In genomic region chr10:109643598-109643997, GRCm38 (mm10) we compare ENCODE assay signal across 22 mouse cellular contexts.
DNase-seq lines count a peak whose midpoint lies in the region; ATAC-seq and TF ChIP-seq lines count a peak whose summit lies in the region.
"Had no signal": no experiment of that assay in that cellular context is flagged by ENCODE, and none has a peak within 500 bp of the region (broad histone marks: within the 10 kb centered on the region; RNA-seq: fewer than 3 reads in every experiment).

No protein-coding gene starts in this region.

- H3K4me3 ChIP-seq in layer of hippocampus, adult 2 months, result no peak overlapping the region
- no peak overlapping the region for H3K4me3 ChIP-seq in left cerebral cortex, adult 2 months
- no peak overlapping the region for H3K4me3 ChIP-seq in kidney, embryonic 16.5 days (ENCODE audit: low read length)
- H3K4me3 ChIP-seq: forebrain, embryonic 13.5 days; heart, adult 2 months; hindbrain, embryonic 12.5 days; limb, embryonic 12.5 days; midbrain, embryonic 12.5 days had no signal

- no peaks in the 10 kb centered on the region for H3K27me3 ChIP-seq in kidney, embryonic 16.5 days (ENCODE audit: insufficient read depth, low read length)
- H3K27me3 ChIP-seq: forebrain, embryonic 13.5 days; hindbrain, embryonic 12.5 days; limb, embryonic 12.5 days; midbrain, embryonic 12.5 days had no signal

- peak; percentile 37 to 75 for DNase-seq in layer of hippocampus, adult 2 months (ENCODE audit: low spot score in 2 of 2)
- DNase-seq in layer of hippocampus, postnatal 25 days (ENCODE audit: extremely low spot score in 1 of 2, low spot score in 1 of 2), result no peak
- peak; percentile 40 to 45 for DNase-seq in layer of hippocampus, adult 8-10 months (ENCODE audit: low spot score in 2 of 2)
- peak; percentile 55 to 60 for DNase-seq in left cerebral cortex, adult 2 months (ENCODE audit: extremely low spot score in 1 of 2, low spot score in 2 of 2)
- peak; percentile 67 for DNase-seq in right cerebral cortex, postnatal 25 days
- no peak for DNase-seq in lung, postnatal 4 days
- DNase-seq: adrenal gland, adult 8-10 months; cerebellum, adult 2 months; cerebellum, postnatal 25 days; gastrocnemius, postnatal 14 days; heart, adult 2 months; liver, postnatal 0 days; lung, postnatal 10 days had no signal

- no peak overlapping the region for H3K4me2 ChIP-seq in kidney, embryonic 16.5 days (replicated peaks; ENCODE audit: low read depth, low read length)
- H3K4me2 ChIP-seq: forebrain, embryonic 13.5 days; hindbrain, embryonic 12.5 days; limb, embryonic 12.5 days; liver, embryonic 11.5 days; midbrain, embryonic 12.5 days had no signal

- H3K27ac ChIP-seq in layer of hippocampus, adult 2 months, result peak overlapping the region; percentile 70
- H3K27ac ChIP-seq in left cerebral cortex, adult 2 months, result peak overlapping the region; percentile 91
- H3K27ac ChIP-seq in kidney, embryonic 16.5 days (ENCODE audit: low read length), result no peak overlapping the region
- H3K27ac ChIP-seq: forebrain, embryonic 13.5 days; heart, adult 2 months; hindbrain, embryonic 12.5 days; kidney, postnatal 0 days; limb, embryonic 12.5 days; midbrain, embryonic 12.5 days; stomach, postnatal 0 days had no signal

- no peak for ATAC-seq in kidney, embryonic 16.5 days (ENCODE audit: low FRiP score, low TSS enrichment)
- ATAC-seq: forebrain, embryonic 13.5 days; intestine, postnatal 0 days; liver, postnatal 0 days had no signal

- H3K36me3 ChIP-seq in kidney, embryonic 16.5 days (ENCODE audit: insufficient read depth, low read length), result no peaks in the 10 kb centered on the region
- H3K36me3 ChIP-seq: hindbrain, embryonic 12.5 days; limb, embryonic 12.5 days; midbrain, embryonic 12.5 days had no signal

- no peaks in the 10 kb centered on the region for H3K4me1 ChIP-seq in kidney, embryonic 16.5 days (ENCODE audit: insufficient read depth, low read length)
- H3K4me1 ChIP-seq: hindbrain, embryonic 12.5 days; limb, embryonic 12.5 days had no signal

- H3K9me3 ChIP-seq in kidney, embryonic 16.5 days (ENCODE audit: low read length), result no peaks in the 10 kb centered on the region
- H3K9me3 ChIP-seq: forebrain, embryonic 13.5 days; hindbrain, embryonic 12.5 days; limb, embryonic 12.5 days; midbrain, embryonic 12.5 days had no signal

- 93% methylated on average over 3 of the region's 3 CpGs for WGBS in kidney, embryonic 16.5 days

- no peak overlapping the region for H3K9ac ChIP-seq in kidney, embryonic 16.5 days (replicated peaks; ENCODE audit: low read length)
- H3K9ac ChIP-seq: forebrain, embryonic 13.5 days; hindbrain, embryonic 12.5 days; limb, embryonic 12.5 days; liver, postnatal 0 days; midbrain, embryonic 12.5 days had no signal

- no peak for TF ChIP-seq CTCF in layer of hippocampus, adult 2 months (conservative IDR thresholded peaks at IDR 0.05)
- no peak for TF ChIP-seq CTCF in left cerebral cortex, adult 2 months (IDR thresholded peaks at IDR 0.05)

- intact Hi-C loops in left cerebral cortex, adult 2 months (cut with DNase I), result loop anchor here (1.0 to 5.0 kb wide), 6 partner anchors 37 to 635 kb away; no protein-coding TSS in a partner anchor

Comparison
In these comparisons a context has a peak if more than half of its experiments do, and no peak if none do; other contexts are left out.
1. DNase-seq: peak in layer of hippocampus, adult 2 months (2 of 2), layer of hippocampus, adult 8-10 months (2 of 2), left cerebral cortex, adult 2 months (2 of 2) and right cerebral cortex, postnatal 25 days (single experiment); none in layer of hippocampus, postnatal 25 days (0 of 2) and lung, postnatal 4 days (0 of 2).